Mouse (Mus musculus): ENCODE measurements around the gene Pus1. TPM values are rescaled to one million over a fixed set of nuclear protein-coding genes. Genes with fewer than 3 reads are reported as not detected.

Gene Pus1
- polyA plus RNA-seq (2015; fragmentation: Nextera tagmentation; extraction: Ambion mirVana), result 34.3 and 36.9 TPM in 2 replicates

GRCm38 (mm10) chr5:110779998-110780760 is at the start of gene Pus1:
Gene Pus1 (minus strand): TSS chr5:110780659.
- ATAC-seq (replicated peaks; ENCODE audit: low FRiP score, low read depth), result peak; percentile 86
- peak within 1 kb of the TSS; percentile 80 for H3K9ac ChIP-seq (ENCODE audit: low read depth, low read length)
- H3K4me3 ChIP-seq (replicated peaks; ENCODE audit: low read depth, low read length), result peak within 1 kb of the TSS; percentile 63
- H3K36me3 ChIP-seq (ENCODE audit: insufficient read depth, low read length), result 0 out of 2 replicates have a peak, but pooled peaks cover 20% of the 10 kb centered on the region
- H3K4me2 ChIP-seq (ENCODE audit: low read length), result peak within 1 kb of the TSS; percentile 96
- DNase-seq (ENCODE audit: low spot score), result peak; percentile 96
- H3K4me1 ChIP-seq (replicated peaks; ENCODE audit: insufficient read depth, low read length), result peaks cover 8% of the 10 kb centered on the region
- H3K9me3 ChIP-seq (replicated peaks; ENCODE audit: low read length), result no peaks in the 10 kb centered on the region
- under 1% methylated on average over 52 of the region's 57 CpGs for WGBS
- H3K27me3 ChIP-seq (ENCODE audit: insufficient read depth, low read length), result no peaks in the 10 kb centered on the region
- peak within 1 kb of the TSS; percentile 79 for H3K27ac ChIP-seq
- no peak for TF ChIP-seq CTCF (IDR thresholded peaks at IDR 0.05; ENCODE audit: low read depth)

GRCm38 (mm10) chr5:110827576-110827975 is 47.1 kb upstream of the Pus1 start:
- no peak overlapping the region for H3K4me3 ChIP-seq (replicated peaks; ENCODE audit: low read depth, low read length)
- H3K4me2 ChIP-seq (ENCODE audit: low read length), result no peak overlapping the region
- H3K27me3 ChIP-seq (ENCODE audit: insufficient read depth, low read length), result no peaks in the 10 kb centered on the region
- WGBS, result 77% methylated on average over 5 of the region's 5 CpGs
- no peak overlapping the region for H3K9ac ChIP-seq (ENCODE audit: low read depth, low read length)
- TF ChIP-seq CTCF (IDR thresholded peaks at IDR 0.05; ENCODE audit: low read depth), result no peak
- ATAC-seq (replicated peaks; ENCODE audit: low FRiP score, low read depth) (0 out of 2 replicates have a peak, but pooled peaks have one; percentile 25), DNase-seq (ENCODE audit: low spot score) (no peak)
- peaks cover 3% of the 10 kb centered on the region; the same call in 1 of the 2 replicates for H3K4me1 ChIP-seq (replicated peaks; ENCODE audit: insufficient read depth, low read length)
- no peaks in the 10 kb centered on the region for H3K9me3 ChIP-seq (replicated peaks; ENCODE audit: low read length)
- H3K27ac ChIP-seq, result peak overlapping the region; percentile 85
- H3K36me3 ChIP-seq (ENCODE audit: insufficient read depth, low read length), result 0 out of 2 replicates have a peak, but pooled peaks cover 5% of the 10 kb centered on the region

GRCm38 (mm10) chr5:110826781-110827495 is 46.5 kb upstream of the Pus1 start:
- no peak for TF ChIP-seq CTCF (IDR thresholded peaks at IDR 0.05; ENCODE audit: low read depth)
- H3K36me3 ChIP-seq (ENCODE audit: insufficient read depth, low read length), result no peaks in the 10 kb centered on the region
- peaks cover 3% of the 10 kb centered on the region; the same call in 1 of the 2 replicates for H3K4me1 ChIP-seq (replicated peaks; ENCODE audit: insufficient read depth, low read length)
- H3K4me3 ChIP-seq (replicated peaks; ENCODE audit: low read depth, low read length), result no peak overlapping the region
- no peak overlapping the region for H3K4me2 ChIP-seq (ENCODE audit: low read length)
- no peaks in the 10 kb centered on the region for H3K9me3 ChIP-seq (replicated peaks; ENCODE audit: low read length)
- 31% methylated on average over 8 of the region's 8 CpGs for WGBS
- DNase-seq (ENCODE audit: low spot score) (peak; percentile 87), ATAC-seq (replicated peaks; ENCODE audit: low FRiP score, low read depth) (peak; percentile 86)
- H3K27ac ChIP-seq, result peak overlapping the region; percentile 85
- no peaks in the 10 kb centered on the region for H3K27me3 ChIP-seq (ENCODE audit: insufficient read depth, low read length)
- H3K9ac ChIP-seq (ENCODE audit: low read depth, low read length), result no peak overlapping the region

- Histone ChIP-seq H3K27ac (no peak overlapping the region), H3K36me3 (ENCODE audit: insufficient read depth, low read length) (no peaks in the 10 kb centered on the region), H3K27me3 (ENCODE audit: insufficient read depth, low read length) (no peaks in the 10 kb centered on the region), H3K9me3 (replicated peaks; ENCODE audit: low read length) (no peaks in the 10 kb centered on the region), H3K4me2 (ENCODE audit: low read length) (no peak overlapping the region), H3K4me1 (replicated peaks; ENCODE audit: insufficient read depth, low read length) (peaks cover 3% of the 10 kb centered on the region; the same call in 1 of the 2 replicates), H3K4me3 (replicated peaks; ENCODE audit: low read depth, low read length) (no peak overlapping the region), H3K9ac (ENCODE audit: low read depth, low read length) (no peak overlapping the region)
- no peak for DNase-seq (ENCODE audit: low spot score)
- TF ChIP-seq CTCF (IDR thresholded peaks at IDR 0.05; ENCODE audit: low read depth), result no peak
- ATAC-seq (replicated peaks; ENCODE audit: low FRiP score, low read depth), result no peak
- WGBS, result 83% methylated on average over 4 of the region's 4 CpGs
Measured at GRCm38 (mm10) chr5:110824421-110824820, 44.0 kb upstream of the Pus1 start.

DNA sequence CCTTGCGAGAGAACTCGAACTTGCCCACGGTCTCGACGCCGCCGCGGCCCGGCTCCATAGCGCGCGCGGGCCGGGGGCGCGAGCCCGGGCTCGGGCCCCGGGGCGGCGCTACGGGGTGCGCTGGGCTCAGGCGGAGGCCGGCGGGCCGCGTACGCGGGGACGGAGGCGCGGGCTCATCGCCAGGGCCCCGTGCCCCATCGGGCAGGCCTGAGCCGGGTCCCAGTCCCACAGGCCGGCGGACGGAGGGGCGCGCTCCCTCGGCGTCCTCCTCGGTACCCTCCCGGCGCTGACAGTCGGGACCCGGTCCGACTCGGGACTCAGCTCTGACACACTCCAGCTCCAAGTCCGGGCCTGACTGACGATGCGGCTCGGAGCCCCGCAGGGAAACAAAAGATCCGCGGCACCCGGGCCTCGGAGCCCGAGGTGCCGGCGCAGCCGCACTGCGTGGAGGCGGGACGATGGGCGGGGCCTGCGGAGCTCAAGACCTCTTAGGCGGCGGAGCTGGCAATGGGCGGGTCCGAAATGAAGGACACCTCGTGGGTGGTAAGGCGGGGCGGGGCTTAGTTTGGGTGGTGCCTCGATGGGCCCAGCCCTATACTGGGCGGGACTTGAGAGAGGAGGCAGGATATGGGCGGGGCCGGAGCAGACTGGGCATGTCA is 29.3 kb upstream of the Pus1 start, which contains the start of gene Ulk1:
Gene Ulk1, minus strand, starts transcription at position 431 of the 659 bp plus-strand sequence.
- peak within 1 kb of the TSS; percentile 75 for H3K4me3 ChIP-seq (replicated peaks; ENCODE audit: low read depth, low read length)
- H3K27ac ChIP-seq, result peak within 1 kb of the TSS; percentile 76
- no peak for TF ChIP-seq CTCF (IDR thresholded peaks at IDR 0.05; ENCODE audit: low read depth)
- DNase-seq (ENCODE audit: low spot score), result peak; percentile 99
- H3K36me3 ChIP-seq (ENCODE audit: insufficient read depth, low read length), result 0 out of 2 replicates have a peak, but pooled peaks cover 9% of the 10 kb centered on the region
- peak within 1 kb of the TSS; percentile 89 for H3K9ac ChIP-seq (ENCODE audit: low read depth, low read length)
- no peaks in the 10 kb centered on the region for H3K9me3 ChIP-seq (replicated peaks; ENCODE audit: low read length)
- peak within 1 kb of the TSS; percentile 67 for H3K4me2 ChIP-seq (ENCODE audit: low read length)
- under 1% methylated on average over 80 of the region's 80 CpGs for WGBS
- ATAC-seq (replicated peaks; ENCODE audit: low FRiP score, low read depth), result peak; percentile 94
- no peaks in the 10 kb centered on the region for H3K27me3 ChIP-seq (ENCODE audit: insufficient read depth, low read length)
- H3K4me1 ChIP-seq (replicated peaks; ENCODE audit: insufficient read depth, low read length), result peaks cover 15% of the 10 kb centered on the region
